Mouse (Mus musculus) erythroblast, adult 5-6 weeks (primary cell): ENCODE results near the gene Zfp423. TPM values are rescaled to one million over a fixed set of nuclear protein-coding genes. Genes with fewer than 3 reads are reported as not detected.

Source experiments
- ATAC-seq: replicated peaks from 2 replicates; pipeline ENCODE4 v1.8.0; 2016; ENCODE audit warnings: moderate number of reproducible peaks, mild to moderate bottlenecking, moderate TSS enrichment, inconsistent platforms; ENCODE audit not compliant: poor library complexity, low FRiP score, severe bottlenecking
- total RNA-seq, 2 experiments: library from RNA; stranded (forward) in 1 of 2; stranded (reverse) in 1 of 2; fragments of 150-400 nt in 1 of 2; fragments of 200-764, 138-1000 nt in 1 of 2; gene quantifications; 2 replicates each; pipeline versions ENCODE4 v1.2.3 to v1.2.4; 2015 to 2017; ENCODE audit warnings: low replicate concordance in 2 of 2

Gene Zfp423
- total RNA-seq, 2 experiments from 2014 or later, result not detected

GRCm38 (mm10) chr8:87956001-87956400, 3.4 kb downstream of the Zfp423 start:
- ATAC-seq, result no peak

GRCm38 (mm10) chr8:87953473-87953872, 5.9 kb downstream of the Zfp423 start:
- ATAC-seq, result no peak

- ATAC-seq, result no peak
Measured at GRCm38 (mm10) chr8:87952298-87952697, 7.1 kb downstream of the Zfp423 start.

- ATAC-seq, result no peak
Measured at GRCm38 (mm10) chr8:87944225-87944934, 15.0 kb downstream of the Zfp423 start.

- ATAC-seq, result no peak
Measured at GRCm38 (mm10) chr8:87943651-87944091, 15.7 kb downstream of the Zfp423 start.

- ATAC-seq, result no peak
Measured at GRCm38 (mm10) chr8:87940646-87941045, 18.7 kb downstream of the Zfp423 start.

GRCm38 (mm10) chr8:87939308-87939936, 20.0 kb downstream of the Zfp423 start:
- no peak for ATAC-seq

- no peak for ATAC-seq
Measured at GRCm38 (mm10) chr8:87938351-87939232, 20.8 kb downstream of the Zfp423 start.

- ATAC-seq, result no peak
Measured at GRCm38 (mm10) chr8:87937211-87937610, 22.2 kb downstream of the Zfp423 start.

- no peak for ATAC-seq
Measured at GRCm38 (mm10) chr8:87935088-87935680, 24.2 kb downstream of the Zfp423 start.

- no peak for ATAC-seq
Measured at GRCm38 (mm10) chr8:87934175-87934574, 25.2 kb downstream of the Zfp423 start.

GRCm38 (mm10) chr8:87933752-87934151, 25.6 kb downstream of the Zfp423 start:
- ATAC-seq, result no peak

- no peak for ATAC-seq
Measured at GRCm38 (mm10) chr8:87928857-87929256, 30.5 kb downstream of the Zfp423 start.

- ATAC-seq, result no peak
Measured at GRCm38 (mm10) chr8:87927034-87927830, 32.2 kb downstream of the Zfp423 start.

GRCm38 (mm10) chr8:87926098-87926890, 33.1 kb downstream of the Zfp423 start:
- no peak for ATAC-seq

GRCm38 (mm10) chr8:87922936-87923335, 36.5 kb downstream of the Zfp423 start:
- no peak for ATAC-seq

GRCm38 (mm10) chr8:87922446-87922845, 36.9 kb downstream of the Zfp423 start:
- ATAC-seq, result no peak

- no peak for ATAC-seq
Measured at GRCm38 (mm10) chr8:87918004-87918403, 41.4 kb downstream of the Zfp423 start.

- ATAC-seq, result no peak
Measured at GRCm38 (mm10) chr8:87915763-87916162, 43.6 kb downstream of the Zfp423 start.
